Mouse (Mus musculus) testis, adult 2 months (tissue): ENCODE measurements at regions not wholly inside any gene's neighbourhood (a gene's known extent, or its start where the extent isn't known, plus 50 kb on each side); places are given as distances from the start of the nearest gene placed in this dataset.

Experiments
- CTCF ChIP-seq: fragments of 200-500 bp; IDR thresholded peaks from 2 replicates; pipeline ENCODE4 v1.5.1; 2012; ENCODE audit warnings: low read depth, mild to moderate bottlenecking, inconsistent platforms, low read length, moderate library complexity; ENCODE audit not compliant: control insufficient read depth, insufficient read depth, insufficient replicate concordance
- POLR2A ChIP-seq: fragments of 200-500 bp; IDR thresholded peaks from 2 replicates; pipeline ENCODE4 v1.6.1; 2012; ENCODE audit warnings: low read depth, mild to moderate bottlenecking, inconsistent platforms, low read length, moderate library complexity; ENCODE audit not compliant: control insufficient read depth

GRCm38 (mm10) chr2:129894906-129895305 is 94.6 kb downstream of the Stk35 start:
- no peak for TF ChIP-seq POLR2A
- TF ChIP-seq CTCF = no peak
